Mouse (Mus musculus): ENCODE data around the gene Cbx2. TPM values are rescaled to one million over a fixed set of nuclear protein-coding genes. Genes with fewer than 3 reads are reported as not detected.

Gene Cbx2
- polyA plus RNA-seq, 1 experiment, result 20.6 TPM

DNA sequence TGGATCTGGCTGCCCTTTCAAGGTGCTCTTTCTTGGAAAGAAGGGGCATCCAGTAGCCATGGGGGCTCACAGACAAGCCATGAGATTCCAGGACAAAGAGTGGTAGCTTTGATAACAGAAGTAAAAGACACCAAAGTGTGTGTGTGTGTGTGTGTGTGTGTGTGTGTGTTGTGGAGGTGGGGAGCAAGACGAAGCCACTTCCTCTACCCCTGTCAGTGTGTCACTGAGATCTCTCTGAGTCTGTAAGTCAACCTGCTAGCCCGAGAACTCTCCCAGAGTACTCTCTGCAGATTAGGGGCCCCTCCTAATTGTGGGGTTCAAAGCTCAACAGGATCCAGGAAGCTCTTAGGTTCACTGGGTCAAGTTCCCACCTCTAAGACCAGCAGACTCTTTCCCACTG lies 27.6 kb downstream of the Cbx2 start:
- Histone ChIP-seq H3K4me1 (replicated peaks; ENCODE audit: control insufficient read depth, insufficient read depth, low read length) (peaks cover 53% of the 10 kb centered on the region), H3K27ac (ENCODE audit: control insufficient read depth, insufficient read depth, low read length) (no peak overlapping the region), H3K27me3 (ENCODE audit: control insufficient read depth, insufficient read depth, low read length) (peaks cover 49% of the 10 kb centered on the region), H3K4me3 (ENCODE audit: control insufficient read depth, insufficient read depth, low read length) (no peak overlapping the region), H3K36me3 (ENCODE audit: control insufficient read depth, insufficient read depth, low read length) (no peaks in the 10 kb centered on the region)
- no peak for TF ChIP-seq CTCF (IDR thresholded peaks at IDR 0.05; ENCODE audit: borderline replicate concordance, control insufficient read depth, extremely low read depth, insufficient read depth, low read length, poor library complexity)
- no peak for TF ChIP-seq POLR2A (IDR thresholded peaks at IDR 0.05; ENCODE audit: control insufficient read depth, extremely low read depth, insufficient read depth, low read length, poor library complexity)
- WGBS, result 6% methylated on average over 2 of the region's 2 CpGs
- peak; percentile 27 for DNase-seq

DNA sequence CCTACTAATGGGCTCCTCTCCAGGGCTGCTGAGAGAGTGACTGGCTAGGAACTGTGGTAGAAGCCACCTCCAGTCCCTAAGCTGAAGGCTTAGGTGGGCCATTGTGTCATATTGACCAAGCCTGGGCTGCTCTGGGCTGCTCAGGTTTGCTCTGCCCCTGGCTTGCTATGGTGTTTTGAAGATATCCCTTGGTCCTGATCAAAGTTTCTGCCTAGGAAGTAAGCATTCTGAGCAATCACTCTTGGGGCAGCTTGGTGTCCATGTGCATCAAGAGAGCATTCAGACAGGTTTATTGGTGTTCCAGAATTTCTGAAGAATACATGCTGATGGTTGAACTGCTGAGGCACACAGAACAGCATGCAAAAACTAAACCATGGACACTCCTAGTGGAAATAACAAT lies 28.7 kb downstream of the Cbx2 start:
- no peak overlapping the region for H3K4me3 ChIP-seq (ENCODE audit: control insufficient read depth, insufficient read depth, low read length)
- peaks cover 61% of the 10 kb centered on the region for H3K4me1 ChIP-seq (replicated peaks; ENCODE audit: control insufficient read depth, insufficient read depth, low read length)
- TF ChIP-seq POLR2A (IDR thresholded peaks at IDR 0.05; ENCODE audit: control insufficient read depth, extremely low read depth, insufficient read depth, low read length, poor library complexity), result no peak
- TF ChIP-seq CTCF (IDR thresholded peaks at IDR 0.05; ENCODE audit: borderline replicate concordance, control insufficient read depth, extremely low read depth, insufficient read depth, low read length, poor library complexity), result no peak
- no peak for DNase-seq
- H3K36me3 ChIP-seq (ENCODE audit: control insufficient read depth, insufficient read depth, low read length), result no peaks in the 10 kb centered on the region
- H3K27me3 ChIP-seq (ENCODE audit: control insufficient read depth, insufficient read depth, low read length), result peaks cover 50% of the 10 kb centered on the region
- no peak overlapping the region for H3K27ac ChIP-seq (ENCODE audit: control insufficient read depth, insufficient read depth, low read length)

DNA sequence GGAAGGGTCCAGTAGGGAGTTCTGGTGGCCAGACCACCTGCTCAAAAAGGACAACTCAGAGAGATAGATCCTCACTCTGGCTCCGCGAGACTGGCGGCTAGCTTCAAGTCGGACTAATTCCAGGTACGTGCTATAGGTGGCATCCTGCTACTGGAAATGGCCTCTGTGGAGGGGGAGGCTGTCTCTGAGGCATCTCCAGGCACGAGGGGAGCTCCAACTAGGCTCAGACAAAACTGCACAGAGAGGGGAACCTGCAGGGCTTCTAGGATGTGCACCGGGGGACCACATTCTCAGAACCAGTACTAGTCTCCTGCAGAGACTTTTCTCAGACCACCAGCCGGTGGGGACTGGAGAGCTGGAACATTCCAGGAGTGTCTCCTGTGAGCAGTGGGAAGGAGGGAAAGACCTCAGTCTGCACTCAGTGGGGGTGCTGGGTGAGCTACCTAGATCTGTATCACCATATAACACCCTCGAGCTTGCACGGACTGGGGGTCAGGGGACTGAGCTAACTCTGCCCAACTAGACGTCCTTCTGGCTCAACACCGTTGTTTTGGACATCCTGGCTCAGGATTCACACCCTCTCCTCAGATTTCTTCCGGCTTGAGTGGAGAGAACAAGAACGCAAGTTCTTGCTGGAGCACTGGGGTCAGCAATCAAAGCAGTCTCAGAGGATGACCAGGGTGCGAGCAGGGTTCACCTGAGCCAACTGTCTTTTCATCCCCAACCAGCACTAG lies 29.3 kb downstream of the Cbx2 start:
- no peak for TF ChIP-seq POLR2A (IDR thresholded peaks at IDR 0.05; ENCODE audit: control insufficient read depth, extremely low read depth, insufficient read depth, low read length, poor library complexity)
- TF ChIP-seq CTCF (IDR thresholded peaks at IDR 0.05; ENCODE audit: borderline replicate concordance, control insufficient read depth, extremely low read depth, insufficient read depth, low read length, poor library complexity), result peak; percentile 15; the same call in 1 of the 2 replicates
- WGBS, result 14% methylated on average over 15 of the region's 15 CpGs
- no peak overlapping the region for H3K27ac ChIP-seq (ENCODE audit: control insufficient read depth, insufficient read depth, low read length)
- DNase-seq, result peak; percentile 67
- H3K4me3 ChIP-seq (ENCODE audit: control insufficient read depth, insufficient read depth, low read length), result no peak overlapping the region
- H3K4me1 ChIP-seq (replicated peaks; ENCODE audit: control insufficient read depth, insufficient read depth, low read length), result peaks cover 58% of the 10 kb centered on the region
- no peaks in the 10 kb centered on the region for H3K36me3 ChIP-seq (ENCODE audit: control insufficient read depth, insufficient read depth, low read length)
- H3K27me3 ChIP-seq (ENCODE audit: control insufficient read depth, insufficient read depth, low read length), result peaks cover 44% of the 10 kb centered on the region

DNA sequence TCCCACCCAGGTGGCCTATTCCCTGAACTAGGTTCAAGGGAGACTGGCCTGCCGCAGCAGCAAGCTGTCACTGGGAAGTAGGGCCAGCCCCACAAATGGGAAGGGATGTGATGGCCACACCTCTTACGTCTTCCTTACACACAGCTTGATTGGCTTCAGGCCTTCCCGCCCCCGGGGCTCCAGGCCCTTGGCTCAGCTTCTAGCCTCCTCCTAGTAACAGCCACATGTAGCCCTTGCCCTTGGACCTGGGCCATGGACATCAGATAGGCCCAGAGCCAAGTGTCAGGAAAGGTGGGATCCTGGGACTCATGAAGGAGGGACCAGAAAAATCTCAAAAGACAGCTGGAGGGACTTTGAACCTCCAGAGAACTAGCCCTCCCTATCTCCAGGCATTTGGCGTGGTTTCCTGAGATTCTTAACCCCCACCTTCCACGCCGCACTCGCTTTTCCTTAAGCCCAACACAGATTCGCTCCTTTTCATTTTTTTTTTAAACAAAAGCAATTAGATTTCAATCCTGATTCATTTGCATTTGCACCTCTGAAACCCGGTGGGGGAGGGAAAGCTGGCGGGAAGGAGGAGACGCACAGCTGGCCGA lies 30.0 kb downstream of the Cbx2 start:
- WGBS, result 12% methylated on average over 13 of the region's 13 CpGs
- no peak overlapping the region for H3K27ac ChIP-seq (ENCODE audit: control insufficient read depth, insufficient read depth, low read length)

DNA sequence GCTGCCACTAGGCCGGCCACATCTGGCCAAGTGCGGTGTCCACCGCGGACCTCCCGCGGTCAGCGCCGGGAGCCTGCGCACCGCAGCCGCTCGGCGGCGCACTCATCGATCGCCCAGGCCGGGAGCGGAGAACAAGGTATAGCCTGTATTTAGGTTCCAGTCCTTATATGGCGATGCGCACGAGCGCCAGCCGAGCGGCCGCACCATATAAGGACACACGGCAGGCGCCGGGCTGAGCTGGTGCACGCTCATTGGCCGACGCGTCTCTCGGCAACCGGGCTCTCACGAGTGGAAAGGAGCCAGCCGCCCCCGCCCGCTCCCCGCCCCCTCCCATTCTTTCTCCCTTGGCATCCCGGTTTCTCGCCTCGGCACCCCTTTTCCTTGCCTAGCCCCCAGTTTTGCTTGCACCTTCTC lies 30.5 kb downstream of the Cbx2 start:
- Histone ChIP-seq H3K4me1 (replicated peaks; ENCODE audit: control insufficient read depth, insufficient read depth, low read length) (peaks cover 60% of the 10 kb centered on the region), H3K27ac (ENCODE audit: control insufficient read depth, insufficient read depth, low read length) (no peak overlapping the region), H3K27me3 (ENCODE audit: control insufficient read depth, insufficient read depth, low read length) (peaks cover 45% of the 10 kb centered on the region), H3K4me3 (ENCODE audit: control insufficient read depth, insufficient read depth, low read length) (peak overlapping the region; percentile 39), H3K36me3 (ENCODE audit: control insufficient read depth, insufficient read depth, low read length) (no peaks in the 10 kb centered on the region)
- under 1% methylated on average over 41 of the region's 42 CpGs for WGBS
- TF ChIP-seq CTCF (IDR thresholded peaks at IDR 0.05; ENCODE audit: borderline replicate concordance, control insufficient read depth, extremely low read depth, insufficient read depth, low read length, poor library complexity) (peak; percentile 69; the same call in 1 of the 2 replicates), POLR2A (IDR thresholded peaks at IDR 0.05; ENCODE audit: control insufficient read depth, extremely low read depth, insufficient read depth, low read length, poor library complexity) (0 out of 2 replicates have a peak, but pooled peaks have one; percentile 29)
- peak; percentile 87 for DNase-seq

More for the DNA sequence above, 30.0 kb downstream of the Cbx2 start:
- Histone ChIP-seq H3K27me3 (ENCODE audit: control insufficient read depth, insufficient read depth, low read length) (peaks cover 45% of the 10 kb centered on the region), H3K4me3 (ENCODE audit: control insufficient read depth, insufficient read depth, low read length) (peak overlapping the region; percentile 39), H3K36me3 (ENCODE audit: control insufficient read depth, insufficient read depth, low read length) (no peaks in the 10 kb centered on the region), H3K4me1 (replicated peaks; ENCODE audit: control insufficient read depth, insufficient read depth, low read length) (peaks cover 59% of the 10 kb centered on the region)
- TF ChIP-seq CTCF (IDR thresholded peaks at IDR 0.05; ENCODE audit: borderline replicate concordance, control insufficient read depth, extremely low read depth, insufficient read depth, low read length, poor library complexity), result no peak
- no peak for TF ChIP-seq POLR2A (IDR thresholded peaks at IDR 0.05; ENCODE audit: control insufficient read depth, extremely low read depth, insufficient read depth, low read length, poor library complexity)
- DNase-seq, result no peak

DNA sequence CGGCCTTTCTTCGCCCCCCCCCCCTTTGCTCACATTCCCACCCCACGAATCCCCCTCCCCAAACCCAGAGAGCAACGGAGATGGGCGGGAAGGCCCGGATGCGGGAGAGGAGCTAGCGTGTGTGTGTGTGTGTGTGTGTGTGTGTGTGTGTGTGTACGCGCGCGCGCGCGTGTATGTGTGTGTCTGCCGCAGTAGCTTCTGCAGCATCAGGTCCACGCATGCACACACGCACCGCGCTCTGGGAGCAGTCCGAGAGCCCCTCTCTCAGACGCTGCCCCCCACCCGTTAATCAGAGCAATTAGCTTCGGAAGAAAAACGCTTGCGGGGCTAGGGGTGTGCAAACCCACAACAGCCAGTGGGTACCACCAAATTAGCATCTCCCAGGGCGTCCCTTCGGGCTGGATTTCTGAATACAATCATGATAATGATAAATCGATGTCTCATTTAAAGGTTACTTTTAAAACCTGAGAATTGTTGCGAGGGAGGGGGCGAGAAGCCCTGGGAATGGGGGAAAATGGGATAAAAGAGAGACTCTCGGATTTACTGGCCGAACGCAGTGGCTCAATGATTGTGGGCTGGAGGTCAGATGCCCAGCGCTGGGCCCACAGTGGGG lies 31.1 kb downstream of the Cbx2 start:
- TF ChIP-seq POLR2A (IDR thresholded peaks at IDR 0.05; ENCODE audit: control insufficient read depth, extremely low read depth, insufficient read depth, low read length, poor library complexity) (no peak), CTCF (IDR thresholded peaks at IDR 0.05; ENCODE audit: borderline replicate concordance, control insufficient read depth, extremely low read depth, insufficient read depth, low read length, poor library complexity) (no peak)
- peaks cover 61% of the 10 kb centered on the region for H3K4me1 ChIP-seq (replicated peaks; ENCODE audit: control insufficient read depth, insufficient read depth, low read length)
- WGBS, result 3% methylated on average over 34 of the region's 35 CpGs

More for the DNA sequence above, 31.1 kb downstream of the Cbx2 start:
- peaks cover 51% of the 10 kb centered on the region for H3K27me3 ChIP-seq (ENCODE audit: control insufficient read depth, insufficient read depth, low read length)
- no peaks in the 10 kb centered on the region for H3K36me3 ChIP-seq (ENCODE audit: control insufficient read depth, insufficient read depth, low read length)
- no peak for DNase-seq
- no peak overlapping the region for H3K27ac ChIP-seq (ENCODE audit: control insufficient read depth, insufficient read depth, low read length)
- peak overlapping the region; percentile 22 for H3K4me3 ChIP-seq (ENCODE audit: control insufficient read depth, insufficient read depth, low read length)
